Mouse (Mus musculus) CH12F3 (cell line): ENCODE data around the gene Eya2.

Source experiments
- in situ Hi-C: fragments of 300-500 bp; cut with MboI; formaldehyde crosslinking; loops from 2 replicates; pipeline ENCODE4 v1.14.3; 2020; ENCODE audit warnings: low sequenced_read_pairs

Eya2 gene

GRCm38 (mm10) chr2:165643596-165643995, 48.8 kb downstream of the Eya2 start:
- in situ Hi-C loops, result no loop called here

- in situ Hi-C loops, result no loop called here
Observed at GRCm38 (mm10) chr2:165644057-165644456, 49.2 kb downstream of the Eya2 start.

GRCm38 (mm10) chr2:165651031-165651430, 56.2 kb downstream of the Eya2 start:
- in situ Hi-C loops, result no loop called here

GRCm38 (mm10) chr2:165652281-165652680, 57.4 kb downstream of the Eya2 start:
- in situ Hi-C loops, result no loop called here

GRCm38 (mm10) chr2:165653001-165653921, 58.4 kb downstream of the Eya2 start:
- in situ Hi-C loops, result no loop called here

GRCm38 (mm10) chr2:165654151-165654550, 59.3 kb downstream of the Eya2 start:
- in situ Hi-C loops, result no loop called here

GRCm38 (mm10) chr2:165654696-165655491, 60.1 kb downstream of the Eya2 start:
- in situ Hi-C loops, result no loop called here

- in situ Hi-C loops, result no loop called here
Observed at GRCm38 (mm10) chr2:165656541-165656940, 61.7 kb downstream of the Eya2 start.

GRCm38 (mm10) chr2:165656956-165657355, 62.1 kb downstream of the Eya2 start:
- in situ Hi-C loops, result no loop called here

GRCm38 (mm10) chr2:165659552-165659951, 64.7 kb downstream of the Eya2 start:
- in situ Hi-C loops, result no loop called here

- in situ Hi-C loops, result no loop called here
Observed at GRCm38 (mm10) chr2:165663266-165663665, 68.4 kb downstream of the Eya2 start.

GRCm38 (mm10) chr2:165664648-165665047, 69.8 kb downstream of the Eya2 start:
- in situ Hi-C loops, result no loop called here

GRCm38 (mm10) chr2:165665176-165665575, 70.3 kb downstream of the Eya2 start:
- in situ Hi-C loops, result no loop called here

- in situ Hi-C loops, result no loop called here
Observed at GRCm38 (mm10) chr2:165667096-165667495, 72.3 kb downstream of the Eya2 start.

- in situ Hi-C loops, result no loop called here
Observed at GRCm38 (mm10) chr2:165682719-165683118, 87.9 kb downstream of the Eya2 start.

GRCm38 (mm10) chr2:165687516-165687915, 92.7 kb downstream of the Eya2 start:
- in situ Hi-C loops, result no loop called here

- in situ Hi-C loops, result no loop called here
Observed at GRCm38 (mm10) chr2:165688896-165689295, 94.1 kb downstream of the Eya2 start.

GRCm38 (mm10) chr2:165691016-165691415, 96.2 kb downstream of the Eya2 start:
- in situ Hi-C loops, result no loop called here

- in situ Hi-C loops, result no loop called here
Observed at GRCm38 (mm10) chr2:165692944-165693660, 98.3 kb downstream of the Eya2 start.

- in situ Hi-C loops, result no loop called here
Observed at GRCm38 (mm10) chr2:165694767-165695166, 99.9 kb downstream of the Eya2 start.

- in situ Hi-C loops, result no loop called here
Observed at GRCm38 (mm10) chr2:165700252-165700908, 105.5 kb downstream of the Eya2 start.
